Mouse (Mus musculus) kidney, postnatal 14 days (tissue): Measurements from ENCODE around the gene Ddx21.
A peak's percentile ranks its signal among the peaks of the same experiment; 100 is the strongest.

ENCODE experiments used
- DNase-seq: peaks from one replicate; pipeline ENCODE4 v3.0.0; 2022; ENCODE audit warnings: mixed read lengths

Gene Ddx21

DNA sequence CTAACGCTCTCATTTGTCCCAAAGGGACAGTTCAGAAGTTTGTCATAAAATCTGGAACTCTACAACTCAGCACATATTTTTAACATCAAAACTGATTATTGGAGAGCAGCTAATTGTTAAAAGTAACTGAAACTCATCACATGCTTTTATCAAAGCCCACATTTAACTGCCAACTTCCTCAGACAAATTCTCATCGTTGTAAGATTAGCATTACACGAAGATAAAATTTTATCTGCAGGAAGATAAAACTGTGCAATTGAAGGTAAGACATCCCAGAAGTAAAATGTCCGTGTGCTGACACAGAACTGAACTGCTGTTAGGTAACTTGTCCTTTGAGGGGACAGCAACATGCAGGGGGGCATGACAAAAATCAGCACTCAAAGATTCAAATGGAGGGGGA lies 33.2 kb downstream of the Ddx21 start:
- no peak for DNase-seq

DNA sequence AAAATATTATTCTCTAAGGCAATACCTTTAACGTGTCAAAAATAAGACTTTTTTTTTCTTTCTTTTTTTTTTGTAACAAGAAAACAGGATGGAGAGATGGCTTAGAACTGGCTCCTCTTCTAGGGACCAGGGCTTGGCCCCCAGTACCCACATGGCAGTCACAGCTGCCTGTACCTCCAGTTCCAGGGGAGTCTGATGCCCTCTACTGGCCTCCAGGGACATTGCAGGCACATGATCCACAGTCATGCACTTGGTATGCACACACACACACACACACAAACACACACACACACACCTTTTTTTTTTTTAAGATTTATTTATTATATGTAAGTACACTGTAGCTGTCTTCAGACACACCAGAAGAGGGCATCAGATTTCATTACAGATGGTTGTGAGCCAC lies 44.3 kb downstream of the Ddx21 start:
- DNase-seq = no peak

DNA sequence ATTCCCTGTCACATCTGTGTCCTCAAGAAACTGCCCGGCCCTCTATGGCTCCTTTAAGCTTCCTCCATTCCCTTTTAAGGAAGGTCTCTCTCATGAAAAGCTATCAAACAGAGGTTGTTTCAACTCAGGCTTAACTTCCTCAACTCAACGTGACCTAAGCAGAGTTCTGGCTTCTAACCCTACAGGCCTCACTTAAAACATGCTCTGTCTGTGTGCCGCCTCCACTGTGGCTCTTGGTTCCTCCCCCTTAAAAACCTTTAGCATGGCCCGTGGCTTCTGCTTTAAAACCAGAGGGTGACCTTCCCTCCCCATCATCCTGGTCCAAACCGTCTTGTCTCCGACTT lies 45.6 kb downstream of the Ddx21 start:
- no peak for DNase-seq

DNA sequence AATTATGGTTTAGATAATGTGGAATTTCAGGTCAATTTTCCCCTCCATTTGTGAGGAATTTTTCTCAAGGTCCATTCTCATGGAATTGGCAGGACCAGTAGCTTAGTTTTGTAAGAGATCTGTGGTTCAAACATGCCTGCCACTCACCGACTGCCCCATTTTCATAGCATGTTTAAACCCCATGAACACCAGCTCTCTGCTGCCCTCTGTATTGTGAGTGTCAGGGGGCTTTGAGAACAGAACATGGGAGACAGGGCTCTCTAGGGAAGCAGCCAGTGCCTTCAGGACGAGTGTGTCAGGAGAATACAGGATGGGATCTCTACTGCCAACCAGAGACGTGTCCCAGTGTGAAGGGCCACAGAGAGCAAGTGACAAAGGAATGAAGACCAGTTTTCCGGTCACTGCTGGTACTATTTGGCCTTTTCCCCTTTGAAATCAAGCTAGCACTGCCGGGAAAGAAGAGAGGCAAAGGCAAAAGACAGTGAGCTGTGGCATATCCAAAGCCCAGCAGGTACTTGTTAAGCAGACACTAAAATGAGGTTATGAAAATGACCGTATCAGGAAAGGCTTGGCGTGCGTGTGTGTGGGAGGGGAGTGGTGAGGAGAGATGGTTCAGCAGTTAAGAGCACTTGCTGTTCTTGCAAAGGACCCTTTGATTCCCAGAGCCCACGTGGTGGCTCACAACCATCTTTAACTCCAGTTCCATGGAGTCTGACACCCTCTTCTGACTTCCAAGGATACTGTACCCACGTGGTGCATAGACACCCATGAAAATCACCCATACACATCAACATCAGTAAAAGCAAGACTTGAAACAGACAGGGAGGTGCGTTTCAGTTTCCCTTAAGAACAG lies 46.1 kb downstream of the Ddx21 start:
- DNase-seq = no peak

DNA sequence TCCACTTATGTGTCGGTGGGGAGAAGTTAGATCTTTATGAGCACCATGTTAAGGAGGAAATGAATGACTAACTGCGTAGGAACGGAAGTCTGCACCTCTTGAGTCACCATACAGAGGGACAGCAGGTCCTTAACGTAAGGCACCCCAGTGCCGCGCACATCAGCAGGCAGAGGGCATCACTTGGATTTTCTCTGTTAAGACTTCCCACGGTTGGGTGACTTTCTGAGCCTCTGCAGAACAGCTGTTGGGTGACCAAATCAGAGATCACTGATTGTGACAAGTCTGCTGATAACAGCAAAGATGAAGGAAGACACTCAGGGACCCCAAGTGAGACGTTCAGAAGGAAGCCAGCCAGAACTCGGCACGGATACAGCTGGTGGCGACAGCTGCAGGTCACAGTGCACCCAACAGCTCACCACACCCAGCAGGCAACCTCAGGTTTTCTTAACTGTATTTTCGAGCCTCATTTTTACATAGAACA lies 48.4 kb downstream of the Ddx21 start:
- DNase-seq = no peak

DNA sequence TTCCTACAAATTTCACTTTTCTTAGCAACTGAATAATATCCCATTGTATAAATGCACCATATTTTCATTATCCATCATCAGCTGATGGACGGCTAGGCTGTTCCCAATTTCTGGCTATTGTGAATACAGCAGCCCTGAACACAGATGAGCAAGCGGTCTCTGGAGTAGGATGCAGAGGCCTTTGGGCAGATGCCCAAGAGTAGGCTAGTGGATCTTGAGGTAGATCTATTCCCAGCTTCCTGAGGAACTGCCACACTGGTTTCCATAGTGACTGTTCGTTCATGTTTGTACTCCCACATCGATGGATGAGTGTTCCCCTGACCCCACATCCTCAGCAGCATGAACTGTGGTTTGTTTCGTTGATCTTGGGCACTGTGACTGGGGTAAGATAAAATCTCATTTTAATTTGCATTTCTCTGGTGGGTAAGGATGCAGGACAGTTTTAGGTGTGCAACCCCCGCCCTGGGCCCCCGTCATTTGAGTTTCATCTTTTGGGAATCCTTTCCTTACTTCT lies 51.2 kb downstream of the Ddx21 start:
- DNase-seq = no peak

DNA sequence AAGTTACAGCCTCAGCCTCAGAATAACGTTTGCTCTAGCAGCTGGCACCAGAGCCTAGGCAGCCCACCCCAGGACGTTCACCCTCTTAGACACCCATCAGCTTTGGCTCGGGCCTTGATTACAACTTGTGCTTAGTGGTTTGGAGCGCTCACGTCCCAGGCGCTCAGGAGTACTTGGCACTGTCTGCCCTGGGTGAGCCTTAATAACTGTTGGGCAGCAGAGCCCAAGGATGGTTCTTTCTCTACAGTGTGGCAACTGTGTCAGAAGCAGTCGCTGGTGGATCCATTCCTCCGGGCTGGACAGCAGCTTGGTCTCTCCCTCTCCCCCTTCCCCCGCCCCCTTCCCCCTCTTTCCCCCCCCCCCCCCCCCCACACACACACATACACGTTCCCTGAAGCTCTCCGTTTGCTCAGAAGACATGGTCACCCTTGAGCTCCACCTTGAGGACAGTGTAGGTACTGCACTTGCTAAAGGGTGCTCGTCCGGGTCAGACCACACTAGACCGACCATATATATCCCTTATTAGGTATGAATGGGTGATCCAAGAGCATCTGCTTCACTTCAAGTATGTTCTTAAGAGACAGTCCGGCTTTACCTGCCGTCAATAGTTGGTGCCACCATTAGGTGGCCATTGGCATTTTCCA lies 52.4 kb downstream of the Ddx21 start:
- DNase-seq = peak; percentile 81

DNA sequence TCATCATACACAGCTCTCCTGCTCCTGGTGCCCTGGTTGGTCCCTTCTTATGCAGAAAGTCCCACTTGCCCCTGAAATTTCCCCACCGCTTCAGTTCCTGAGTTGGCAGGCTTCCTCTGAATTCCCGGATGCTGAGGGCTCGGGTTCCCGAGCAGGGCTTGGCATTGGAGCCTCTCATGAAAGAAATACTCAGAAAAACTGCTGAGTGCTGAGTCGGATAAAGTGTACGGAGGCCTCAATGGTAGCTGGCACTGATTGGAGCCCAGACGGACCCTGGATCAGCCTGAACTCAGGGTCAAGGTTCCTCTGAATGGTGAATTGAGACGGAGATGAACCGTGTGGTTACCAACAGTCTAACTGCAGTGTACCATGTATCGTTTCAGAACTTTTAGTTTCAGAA lies 55.6 kb downstream of the Ddx21 start:
- peak; percentile 41 for DNase-seq

DNA sequence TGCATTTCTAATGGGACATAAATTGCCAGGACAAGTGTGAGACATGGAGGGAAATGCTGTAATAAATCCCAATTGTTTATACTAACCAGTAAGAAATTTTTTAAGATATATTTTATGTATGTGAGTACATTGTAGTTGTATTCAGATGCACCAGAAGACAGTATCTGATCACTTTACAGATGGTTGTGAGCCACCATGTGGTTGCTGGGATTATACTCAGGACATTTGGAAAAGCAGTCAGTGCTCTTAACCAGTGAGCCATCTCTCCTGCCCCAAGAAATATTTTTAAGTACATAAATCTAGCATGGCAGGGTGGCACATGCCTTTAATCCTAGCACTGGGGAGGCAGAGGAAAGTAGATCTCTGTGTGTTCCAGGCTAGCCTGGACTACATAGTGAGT lies 56.3 kb downstream of the Ddx21 start:
- no peak for DNase-seq

DNA sequence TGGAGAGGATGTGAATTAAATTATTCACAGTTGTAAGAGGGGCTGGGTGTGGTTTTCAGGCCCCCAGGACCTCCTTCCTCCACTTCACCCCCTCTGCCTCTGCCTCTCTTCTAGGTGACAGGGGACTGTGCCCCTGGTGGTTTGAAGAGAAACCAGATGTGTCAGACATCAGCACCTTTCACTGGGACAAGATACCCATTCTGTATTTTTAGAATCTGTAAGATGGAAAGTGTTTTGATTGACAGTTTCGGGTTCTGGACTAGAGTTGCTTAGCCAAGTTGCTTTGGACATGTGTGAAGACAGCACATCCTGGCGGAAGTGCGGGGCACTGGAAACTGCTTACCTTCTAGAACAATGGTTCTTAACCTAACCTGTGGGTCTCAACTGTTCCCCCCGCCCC lies 57.8 kb downstream of the Ddx21 start:
- no peak for DNase-seq

DNA sequence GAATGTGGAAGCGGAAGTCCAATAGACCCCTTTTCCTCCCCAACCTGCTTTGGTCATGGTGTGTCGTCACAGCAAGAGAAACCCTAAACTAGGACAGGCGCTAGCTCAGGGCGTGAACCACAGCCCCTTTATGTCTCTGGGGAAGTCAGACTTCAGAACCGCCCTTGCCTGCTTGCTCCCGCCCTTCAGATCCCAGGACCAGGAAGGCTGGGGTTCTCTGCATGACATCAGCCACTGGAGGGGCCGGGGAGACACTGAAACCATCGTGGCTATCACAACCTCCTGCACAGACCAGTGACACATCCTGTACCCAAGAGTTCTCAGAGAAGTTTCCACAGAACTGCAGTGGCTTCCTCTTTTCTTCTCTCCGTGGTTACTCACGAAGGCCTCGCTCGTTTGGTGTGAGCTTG lies 58.7 kb downstream of the Ddx21 start:
- DNase-seq = no peak

DNA sequence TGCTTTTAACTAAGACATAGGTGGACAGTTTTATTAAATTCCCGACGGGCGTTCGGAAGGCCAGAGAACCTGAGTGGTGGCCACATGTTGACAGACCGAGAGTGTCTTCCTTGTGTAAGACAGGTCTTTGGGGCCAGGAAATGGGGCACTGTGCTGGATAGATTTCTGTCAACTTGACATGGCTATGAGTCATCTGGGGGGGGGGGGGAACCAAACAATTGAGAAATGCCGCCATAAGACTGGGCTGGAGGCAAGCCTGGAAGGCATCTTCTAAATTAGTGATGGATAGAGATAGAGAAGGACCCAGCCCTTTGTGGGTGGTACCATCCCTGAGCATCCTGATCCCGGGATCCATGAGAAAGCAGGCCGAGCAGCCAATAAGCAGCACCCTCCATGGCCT lies 59.2 kb downstream of the Ddx21 start:
- DNase-seq = no peak

DNA sequence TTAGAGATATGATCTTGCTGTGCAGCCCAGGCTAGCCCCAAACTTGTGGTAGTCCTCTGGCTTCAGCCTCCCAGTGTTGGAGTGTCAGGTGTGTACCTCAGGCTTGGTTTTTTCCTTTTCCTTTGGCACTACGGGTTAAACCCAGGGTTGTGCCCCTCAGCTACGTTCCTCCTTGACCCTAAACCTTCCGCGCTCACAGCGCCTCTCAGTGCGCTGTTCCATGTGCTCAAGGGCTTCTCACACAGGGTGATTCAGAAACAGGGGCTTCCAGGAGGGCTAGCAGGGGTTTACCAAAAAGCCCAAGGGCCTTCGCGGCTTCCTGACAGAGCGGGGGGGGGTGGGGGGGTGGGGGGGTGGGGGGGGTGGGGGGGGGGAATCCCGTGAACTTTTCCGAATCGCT lies 59.6 kb downstream of the Ddx21 start:
- DNase-seq = no peak

DNA sequence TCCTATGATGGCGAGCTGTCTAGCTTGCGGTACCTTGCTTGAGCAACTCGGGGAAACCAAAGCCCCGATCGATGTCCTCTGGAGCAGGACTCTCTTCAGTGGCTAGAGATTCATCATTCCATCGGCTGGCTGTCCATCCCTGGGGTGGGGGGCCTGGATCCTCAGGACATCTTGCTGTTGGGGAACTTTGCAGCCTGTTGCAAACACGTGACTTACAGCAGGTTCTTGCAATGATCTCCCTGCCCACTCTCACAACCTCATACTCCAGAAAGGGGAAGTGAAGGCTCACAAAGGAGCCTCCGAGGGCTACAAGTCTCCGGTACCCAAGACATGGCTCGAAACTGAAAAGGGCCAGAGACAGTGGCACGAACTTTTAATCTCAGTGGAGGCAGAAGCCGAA lies 60.6 kb downstream of the Ddx21 start:
- DNase-seq = no peak

DNA sequence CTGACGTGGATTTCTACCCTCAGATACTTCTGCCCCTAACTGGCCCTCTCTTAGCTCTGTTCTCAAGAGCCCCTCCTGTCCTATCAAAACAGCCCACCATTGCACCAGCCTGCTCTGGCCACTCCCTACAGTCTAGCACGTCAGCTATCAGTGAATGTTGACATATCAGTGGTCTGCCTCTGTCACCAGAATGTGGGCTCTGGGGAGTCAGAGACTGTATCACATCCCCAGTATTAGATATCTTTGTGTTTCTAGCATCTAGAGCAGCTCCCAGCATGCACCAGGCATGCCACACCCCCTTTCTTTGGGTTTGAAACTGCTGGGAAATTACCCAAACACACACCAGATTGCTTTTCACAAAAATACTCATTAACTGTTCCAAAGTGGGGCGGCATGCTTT lies 61.3 kb downstream of the Ddx21 start:
- no peak for DNase-seq

DNA sequence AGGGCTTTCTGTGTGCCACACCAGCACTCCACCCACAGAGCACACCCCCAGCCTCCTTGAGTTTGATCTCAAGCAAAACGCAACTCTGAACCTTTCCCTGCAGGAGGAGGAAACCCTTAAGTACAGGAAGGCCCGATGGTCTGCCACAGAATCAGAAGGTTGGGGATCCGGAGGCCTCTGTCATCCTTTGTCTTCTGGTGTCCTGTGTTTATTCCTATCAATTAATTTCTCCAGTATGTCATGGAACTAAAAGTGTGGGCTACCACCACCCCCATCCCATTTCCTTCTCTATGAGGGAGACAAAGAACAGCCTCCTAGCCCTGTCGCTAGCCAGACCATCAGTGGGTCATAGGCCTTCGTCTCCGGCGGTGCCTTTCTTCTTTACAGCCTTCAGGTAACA lies 67.6 kb downstream of the Ddx21 start:
- DNase-seq = no peak

DNA sequence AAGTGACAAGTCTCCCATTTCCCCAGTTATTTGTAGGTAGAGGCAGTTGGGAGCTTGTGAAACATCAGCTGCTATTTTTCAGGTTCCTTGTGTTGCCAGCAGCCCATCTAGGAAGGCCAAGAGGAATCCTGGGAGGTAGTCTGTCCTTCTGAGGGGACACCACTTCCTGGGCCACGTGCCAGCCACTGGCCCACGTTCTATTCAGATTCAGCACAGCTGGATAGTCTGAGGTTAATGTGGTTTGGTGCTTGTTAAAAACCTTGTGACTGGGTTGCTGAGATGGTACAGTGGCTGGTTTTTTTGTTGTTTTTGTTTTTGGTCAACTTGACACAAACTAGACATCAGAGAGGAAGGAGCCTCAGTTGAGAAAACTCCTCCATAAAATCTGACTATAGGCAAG lies 69.2 kb downstream of the Ddx21 start:
- DNase-seq = no peak
